Mouse (Mus musculus) small intestine, adult 2 months (tissue): ENCODE measurements around the gene Tmem199.
A peak's percentile ranks its signal among the peaks of the same experiment; 100 is the strongest.

Source experiments
- CTCF ChIP-seq: fragments of 200-500 bp; IDR thresholded peaks from 2 replicates; pipeline ENCODE4 v1.5.1; 2012; ENCODE audit warnings: low read depth, mild to moderate bottlenecking, control low read depth, inconsistent platforms, low read length, moderate library complexity, mixed read lengths; ENCODE audit not compliant: insufficient replicate concordance, insufficient read length; ENCODE audit errors: extremely low read depth
- POLR2A ChIP-seq: fragments of 200-500 bp; IDR thresholded peaks from 2 replicates; pipeline ENCODE4 v1.6.1; 2012; ENCODE audit warnings: low read depth, mild to moderate bottlenecking, control low read depth, inconsistent platforms, low read length, moderate library complexity

DNA sequence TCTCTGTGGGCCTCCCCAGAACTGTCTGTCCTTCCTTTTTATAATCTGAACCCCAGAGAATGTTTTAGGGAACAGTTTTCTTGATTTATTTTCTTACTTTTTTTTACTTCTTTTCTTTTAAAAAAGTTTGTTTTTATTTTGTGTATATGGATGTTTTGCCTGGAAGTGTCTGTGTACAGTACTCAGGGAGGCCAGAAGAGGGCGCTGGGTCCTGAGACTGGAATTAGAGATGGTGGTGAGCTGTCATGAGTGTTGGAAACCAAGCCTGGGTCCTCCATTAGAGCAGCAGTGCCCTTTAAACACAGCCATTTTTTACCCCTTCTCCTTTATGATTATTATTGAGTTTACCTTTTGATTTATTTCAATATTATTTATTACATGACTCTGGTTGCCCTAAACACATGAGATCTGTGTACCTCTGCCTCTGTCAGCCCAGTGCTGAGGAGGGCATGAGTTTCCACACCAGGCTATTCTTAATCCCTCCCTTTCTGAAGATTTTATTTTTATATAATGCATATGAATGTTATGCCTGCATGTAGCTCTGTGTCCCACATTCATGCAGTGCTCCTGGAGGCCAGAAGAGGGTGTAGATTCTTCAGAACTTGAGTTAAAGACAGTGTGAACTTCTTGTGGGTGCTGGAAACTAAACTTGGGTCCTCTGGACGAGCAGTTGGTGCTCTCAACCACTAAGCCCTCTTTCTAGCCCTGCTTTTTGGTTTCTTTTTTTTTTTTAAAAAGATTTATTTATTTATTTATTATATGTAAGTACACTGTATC is 3.8 kb upstream of the Tmem199 start:
- TF ChIP-seq CTCF (peak; percentile 56; the same call in 1 of the 2 replicates), POLR2A (no peak)
